Mouse (Mus musculus) T-helper 1 cell (primary cell): ENCODE results near the gene Clk2.

Experiments
- in situ Hi-C: fragments of 300-600 bp; cut with MboI, MseI; formaldehyde crosslinking; loops from one replicate; pipeline ENCODE4 v1.15.1; 2025; ENCODE audit warnings: high pct_unique_total_duplicates

Gene Clk2

DNA sequence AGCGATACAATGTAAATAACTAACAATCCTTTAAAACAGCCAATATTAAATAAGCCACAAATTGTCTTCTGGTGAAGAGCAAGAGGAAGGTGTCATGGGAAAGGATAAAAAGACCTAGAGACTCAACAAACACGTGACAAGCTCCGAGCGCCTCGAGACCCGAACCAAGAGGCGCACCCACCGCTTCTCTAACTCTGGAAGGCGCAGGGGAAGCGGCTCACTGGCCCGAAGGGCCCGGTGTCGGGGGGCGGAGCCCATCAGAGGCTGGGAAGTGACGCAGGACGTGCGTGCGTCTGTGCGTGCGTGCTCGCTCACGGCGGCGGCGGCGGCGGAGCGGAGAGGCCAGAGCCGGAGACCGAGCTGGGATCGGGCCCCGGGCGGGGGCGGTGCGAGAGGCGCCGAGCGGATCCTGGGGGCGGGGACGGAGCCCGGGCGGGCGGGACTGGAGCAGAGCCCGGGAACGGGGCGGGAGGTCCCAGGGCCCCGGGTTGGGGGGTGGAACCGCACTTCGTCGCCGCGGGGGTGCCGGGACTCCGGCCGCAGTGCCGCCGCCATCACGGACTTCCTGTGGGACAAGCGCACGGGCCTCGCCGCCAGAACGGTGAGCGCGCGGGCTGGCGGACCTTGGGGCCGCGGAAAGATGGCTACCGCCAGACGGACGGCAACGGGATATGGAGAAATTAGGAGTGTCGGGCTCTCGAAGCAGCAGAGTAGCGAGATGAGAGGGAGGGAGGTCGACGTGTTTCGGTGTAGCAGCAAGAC lies at the start of gene Clk2:
Clk2 (plus strand) TSS at position 290 of the 762 bp plus-strand sequence.
- in situ Hi-C loops: no loop called here

DNA sequence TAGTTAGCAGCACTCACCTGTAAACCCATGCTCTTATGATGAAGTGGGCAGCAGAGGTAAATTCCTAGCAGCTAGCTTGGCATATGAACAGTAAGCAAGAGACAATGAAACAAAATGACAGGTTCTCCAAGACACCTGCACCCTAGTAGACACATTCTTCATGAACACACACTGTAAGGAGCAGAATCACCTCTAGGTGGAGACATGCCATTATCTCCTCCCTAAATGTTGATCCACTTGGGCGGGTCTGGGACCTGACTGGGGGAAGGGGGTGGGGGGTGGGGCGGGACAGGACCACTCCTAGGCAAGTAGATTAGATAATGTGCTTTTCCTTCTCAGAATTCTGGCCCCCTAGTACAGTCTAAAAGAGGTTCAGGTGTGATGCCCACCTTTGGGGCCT lies 49.1 kb upstream of the Clk2 start:
- in situ Hi-C loops: no loop called here

GRCm38 (mm10) chr3:89123313-89123712 lies 41.3 kb upstream of the Clk2 start:
- in situ Hi-C loops: no loop called here

DNA sequence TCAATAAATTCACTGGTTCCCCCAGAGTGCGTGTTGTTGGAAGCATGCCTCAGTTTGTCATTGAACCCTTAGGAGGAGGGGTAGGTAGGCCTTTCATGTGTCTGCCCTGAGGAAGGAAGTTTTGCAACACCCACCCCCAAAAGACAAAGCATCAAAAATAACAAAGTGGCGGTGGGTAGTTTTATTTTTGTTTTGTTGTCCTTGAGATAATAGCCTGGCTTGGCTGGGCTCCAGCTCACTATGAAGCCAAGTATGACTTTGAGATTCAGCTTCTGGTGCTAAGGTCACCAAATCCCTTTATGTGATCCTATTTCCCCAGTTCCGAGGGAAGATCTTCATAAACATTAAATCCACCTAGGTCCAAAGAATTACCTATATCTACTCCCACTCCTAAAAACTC lies 40.4 kb upstream of the Clk2 start:
- in situ Hi-C loops: no loop called here

DNA sequence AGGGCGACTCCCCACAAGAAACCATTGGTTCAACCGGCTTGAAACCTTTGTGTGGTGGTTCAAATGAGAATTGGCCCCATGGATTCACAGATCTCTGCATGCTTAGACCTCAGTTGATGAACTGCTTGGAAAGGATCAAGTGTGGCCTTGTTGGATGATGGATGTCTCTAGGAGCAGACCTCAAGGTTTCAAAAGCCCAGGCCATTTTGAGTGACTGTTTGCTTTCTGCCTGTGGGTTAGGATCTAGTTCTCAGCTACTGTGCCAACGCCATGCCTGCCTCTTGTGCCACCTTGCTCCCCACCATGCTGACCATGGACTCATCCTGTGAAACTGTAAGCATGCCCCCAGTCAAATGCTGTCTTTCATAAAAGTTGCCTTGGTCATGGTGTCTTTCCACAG lies 38.6 kb upstream of the Clk2 start:
- in situ Hi-C loops: no loop called here

GRCm38 (mm10) chr3:89129908-89130307 lies 34.7 kb upstream of the Clk2 start:
- in situ Hi-C loops: no loop called here

- in situ Hi-C loops: no loop called here
Observed at GRCm38 (mm10) chr3:89131816-89132215, 32.8 kb upstream of the Clk2 start.

GRCm38 (mm10) chr3:89132285-89133062 lies 32.1 kb upstream of the Clk2 start:
- in situ Hi-C loops: no loop called here

DNA sequence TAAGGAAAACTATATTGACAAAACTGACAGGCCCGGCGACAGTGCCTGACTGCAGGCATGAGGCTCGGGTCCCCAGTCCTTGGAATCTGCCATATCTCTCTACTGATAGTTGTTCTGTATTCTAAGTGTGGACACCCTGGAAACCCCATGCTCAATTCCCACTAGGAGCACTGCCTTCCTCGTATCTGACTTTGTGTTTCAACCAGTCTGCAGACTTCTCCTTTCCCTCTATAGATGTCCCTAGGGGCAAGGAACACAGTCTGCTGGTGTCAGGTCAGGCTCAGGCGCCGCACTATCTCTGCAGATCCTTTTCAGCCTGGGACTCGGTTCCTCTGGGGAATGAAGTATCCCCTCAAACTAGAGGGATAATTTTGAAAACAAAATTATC lies 31.5 kb upstream of the Clk2 start:
- in situ Hi-C loops: no loop called here

DNA sequence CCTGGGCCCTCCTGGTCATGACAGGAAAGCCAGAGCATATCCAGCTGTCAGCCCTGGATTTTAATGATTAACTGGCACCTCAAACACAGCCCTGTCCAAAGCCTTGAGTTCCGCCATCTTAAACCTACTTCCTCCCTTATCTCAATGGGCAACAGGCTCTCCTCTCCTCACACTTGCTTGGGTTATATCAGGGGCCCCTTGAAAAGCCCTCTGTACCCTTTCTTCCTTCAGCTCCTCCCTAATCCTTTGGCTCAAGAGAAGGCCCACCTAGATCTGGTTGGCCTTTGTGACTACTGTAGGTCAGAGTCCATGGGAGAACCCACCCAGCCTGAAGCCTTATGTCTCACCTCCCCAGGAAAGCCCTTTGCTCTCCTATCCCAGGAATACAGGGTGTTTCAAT lies 30.8 kb upstream of the Clk2 start:
- in situ Hi-C loops: no loop called here

GRCm38 (mm10) chr3:89135958-89136357 lies 28.6 kb upstream of the Clk2 start, which contains the start of gene Pklr:
Gene Pklr, plus strand, starts transcription at chr3:89136142.
- in situ Hi-C loops: no loop called here

- in situ Hi-C loops: no loop called here
Observed at GRCm38 (mm10) chr3:89136365-89136764, 28.2 kb upstream of the Clk2 start.

- in situ Hi-C loops: no loop called here
Observed at GRCm38 (mm10) chr3:89144821-89145220, 19.8 kb upstream of the Clk2 start.

DNA sequence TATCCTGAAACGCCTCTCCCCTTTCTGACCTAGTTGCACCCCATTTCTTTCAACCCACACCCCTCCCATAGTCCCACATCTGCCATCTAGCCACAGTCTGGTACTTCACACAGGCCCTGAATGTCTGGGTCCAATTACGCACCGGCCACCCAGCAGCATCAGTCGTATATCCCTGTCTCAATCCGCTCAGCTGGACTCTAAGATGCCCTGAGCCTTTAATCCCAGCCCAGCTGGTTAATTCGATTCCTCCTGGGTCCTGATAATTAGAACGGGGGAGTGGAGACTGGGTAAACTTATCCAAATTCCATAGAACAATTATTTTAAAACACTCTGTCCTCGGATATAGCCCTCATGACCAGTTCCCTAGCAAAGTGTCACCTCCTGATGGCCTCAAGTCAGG lies 19.0 kb upstream of the Clk2 start:
- in situ Hi-C loops: no loop called here

DNA sequence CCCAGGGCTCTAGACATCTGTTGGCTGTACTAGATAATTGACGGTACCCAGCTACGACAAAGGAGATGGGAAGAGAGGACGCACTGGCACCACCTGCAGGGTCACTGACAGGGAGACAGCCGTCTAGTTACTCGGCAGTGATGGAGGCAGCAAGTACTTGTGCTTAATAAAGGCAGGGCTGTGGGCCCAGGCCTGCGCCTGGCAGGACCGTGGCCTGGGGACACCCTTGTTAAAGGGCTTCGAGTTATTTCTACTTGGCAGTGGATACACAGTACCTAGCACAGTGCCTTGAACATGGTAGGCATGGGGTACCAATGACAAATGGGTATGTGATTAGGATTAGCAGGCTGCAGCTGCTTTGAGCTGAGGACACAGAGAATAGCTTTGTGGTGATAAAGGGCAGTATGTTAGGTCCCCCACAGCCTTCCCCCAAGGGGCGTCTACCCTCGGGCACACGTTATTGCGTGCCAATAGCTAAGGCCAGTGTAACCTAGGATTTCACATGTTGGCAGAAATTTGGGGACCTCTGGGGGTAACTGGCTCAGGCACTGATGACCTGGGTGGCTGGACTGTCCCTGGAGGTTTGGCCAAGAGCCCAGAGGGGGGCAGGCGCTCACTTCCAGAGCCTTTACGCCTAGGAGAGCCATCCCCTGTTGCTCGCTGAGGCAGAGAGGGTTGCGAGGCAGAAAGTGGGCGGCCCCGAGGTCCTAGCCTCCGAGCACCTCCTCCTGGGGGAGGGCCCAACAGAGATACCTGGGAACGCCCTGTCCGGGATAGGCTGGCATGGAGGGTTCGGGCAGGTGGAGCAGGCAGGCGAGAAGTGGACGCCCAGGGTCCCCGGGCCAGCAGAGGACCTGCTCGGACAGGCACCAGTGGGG lies 17.3 kb upstream of the Clk2 start:
- in situ Hi-C loops: no loop called here

DNA sequence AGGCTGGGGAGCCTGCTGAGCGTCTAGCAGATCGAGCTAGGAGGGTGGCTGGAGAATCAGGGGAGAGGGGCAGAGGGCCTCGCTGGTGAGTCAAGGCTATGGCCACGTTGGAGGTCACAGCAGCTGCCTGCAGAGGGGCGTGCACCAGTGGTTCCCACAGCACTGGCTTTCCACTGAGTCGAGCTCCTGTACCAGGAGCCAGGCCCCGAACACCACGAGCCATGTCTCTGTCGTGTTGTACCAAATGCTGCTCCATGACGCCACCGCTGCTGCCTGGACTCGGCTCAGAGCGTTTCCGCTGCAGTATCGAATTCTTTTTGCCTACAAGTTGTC lies 16.6 kb upstream of the Clk2 start:
- in situ Hi-C loops: no loop called here

- in situ Hi-C loops: no loop called here
Observed at GRCm38 (mm10) chr3:89148567-89148966, 16.0 kb upstream of the Clk2 start.

DNA sequence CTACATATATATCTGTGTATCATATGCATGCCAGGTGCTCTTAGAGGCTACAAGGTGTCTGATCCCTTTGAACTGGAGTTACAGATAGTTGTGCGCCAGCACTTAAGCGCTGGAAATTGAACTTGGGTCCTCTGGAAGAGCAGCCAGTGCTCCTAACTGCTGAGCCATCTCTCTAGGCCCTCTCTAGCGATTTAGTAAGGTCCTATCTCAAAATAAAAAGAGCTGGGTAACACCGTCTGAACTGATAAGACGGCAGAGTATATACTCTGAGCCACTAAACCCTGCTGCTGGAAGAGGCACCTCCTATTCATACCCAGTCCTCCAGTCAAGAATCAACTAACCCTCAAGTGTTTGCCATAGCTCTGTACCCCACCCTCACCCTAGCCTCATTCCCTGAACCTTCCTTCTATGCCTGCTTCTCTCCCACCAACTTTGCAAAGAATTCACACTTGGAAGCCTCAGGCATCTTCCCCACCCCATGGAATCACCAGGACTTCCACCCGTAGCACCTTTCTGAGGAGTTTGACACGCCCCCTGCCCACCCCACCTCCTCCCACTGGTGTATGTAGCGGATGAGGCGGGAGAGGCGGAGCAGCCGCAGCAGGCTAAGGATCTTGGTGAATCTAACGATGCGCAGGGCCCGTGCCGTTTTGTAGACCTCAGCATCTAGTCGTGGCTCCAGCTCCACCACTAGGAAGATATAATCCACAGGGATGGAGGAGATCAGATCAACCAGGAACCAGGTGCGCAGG lies 12.3 kb upstream of the Clk2 start:
- in situ Hi-C loops: no loop called here

GRCm38 (mm10) chr3:89156951-89157350 lies 7.6 kb upstream of the Clk2 start:
- in situ Hi-C loops: no loop called here

- in situ Hi-C loops: no loop called here
Observed at GRCm38 (mm10) chr3:89158651-89159050, 5.9 kb upstream of the Clk2 start.

GRCm38 (mm10) chr3:89159211-89159610 lies 5.4 kb upstream of the Clk2 start:
- in situ Hi-C loops: no loop called here
